Mouse (Mus musculus) regulatory T cell (primary cell): ENCODE results near the gene Zcchc14.
"Not testable (repeated sequence)": the region's sequence is repeated elsewhere in the genome, so short reads cannot be mapped to it uniquely, and the experiment has no call there.

Source experiments
- in situ Hi-C: fragments of 300-600 bp; cut with MboI, MseI; formaldehyde crosslinking; loops from one replicate; pipeline ENCODE4 v1.15.1; 2025; ENCODE audit warnings: high pct_unique_total_duplicates

Zcchc14 gene

GRCm38 (mm10) chr8:121623043-121623442, 29.7 kb downstream of the Zcchc14 start:
- in situ Hi-C loops: no loop called here

- in situ Hi-C loops: no loop called here
Measured at GRCm38 (mm10) chr8:121621879-121622278, 30.8 kb downstream of the Zcchc14 start.

GRCm38 (mm10) chr8:121620801-121621516, 31.7 kb downstream of the Zcchc14 start:
- in situ Hi-C loops: no loop called here

- in situ Hi-C loops: no loop called here
Measured at GRCm38 (mm10) chr8:121619401-121619995, 33.2 kb downstream of the Zcchc14 start.

GRCm38 (mm10) chr8:121613419-121613818, 39.3 kb downstream of the Zcchc14 start:
- in situ Hi-C loops: no loop called here

- in situ Hi-C loops: no loop called here
Measured at GRCm38 (mm10) chr8:121609916-121610315, 42.8 kb downstream of the Zcchc14 start.

DNA sequence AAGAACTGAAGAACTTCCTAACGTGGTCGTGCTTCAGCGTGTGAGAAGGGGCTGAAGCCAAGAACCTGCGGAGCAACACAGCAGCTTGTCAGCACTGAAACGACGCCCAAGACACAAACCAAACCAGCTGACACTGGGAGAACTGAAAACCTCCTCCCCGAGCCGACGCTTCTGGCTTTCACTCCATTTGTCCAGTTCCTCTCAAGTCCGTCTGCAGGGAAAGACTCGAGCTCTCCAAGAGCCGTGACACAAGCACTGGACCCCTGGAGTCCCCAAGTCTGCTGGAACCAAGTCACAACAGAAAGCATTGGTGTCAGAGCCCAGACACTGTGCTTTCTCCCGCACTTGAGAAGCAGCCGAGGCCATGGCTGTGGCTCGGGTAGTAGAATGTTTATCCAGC, 43.5 kb downstream of the Zcchc14 start:
- in situ Hi-C loops: no loop called here

DNA sequence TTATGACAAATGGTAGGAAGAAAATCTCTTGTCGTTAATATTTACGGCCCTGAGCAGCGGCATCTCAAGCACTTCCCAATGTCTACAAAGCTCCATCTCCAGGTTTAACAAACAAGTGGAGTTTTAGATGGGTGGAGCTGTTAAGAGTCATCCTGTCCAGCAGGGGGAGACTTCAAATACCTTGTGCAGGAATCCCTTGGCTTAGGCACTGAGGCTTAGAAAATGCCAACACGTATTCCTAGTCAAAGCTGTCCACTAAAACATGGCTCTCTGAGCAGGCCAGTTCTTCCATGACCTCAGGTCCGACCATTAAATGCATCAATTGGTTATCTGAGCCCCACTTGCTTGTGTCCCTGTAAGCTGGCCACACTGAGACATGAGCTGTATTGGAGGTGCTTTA, 45.0 kb downstream of the Zcchc14 start:
- in situ Hi-C loops: no loop called here

DNA sequence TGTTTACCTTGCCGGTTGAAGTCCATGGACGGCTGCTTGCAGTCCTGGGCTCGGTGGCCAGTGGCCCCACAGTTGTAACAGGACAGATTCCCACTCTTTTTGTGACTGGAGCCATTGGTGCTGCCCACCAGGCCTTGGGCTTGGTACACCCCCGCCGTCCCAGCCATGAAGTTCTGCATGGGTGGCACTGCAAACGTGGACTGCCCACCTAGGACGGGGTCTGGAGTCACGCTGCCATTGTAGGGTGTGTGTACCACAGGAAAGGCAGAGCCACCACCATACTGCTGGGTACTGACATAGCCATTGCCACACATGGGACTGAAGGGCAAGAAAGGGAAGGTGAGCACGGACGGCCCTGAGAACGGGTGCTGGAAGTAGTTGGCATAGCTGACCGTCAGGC, 48.9 kb downstream of the Zcchc14 start:
- in situ Hi-C loops: no loop called here

DNA sequence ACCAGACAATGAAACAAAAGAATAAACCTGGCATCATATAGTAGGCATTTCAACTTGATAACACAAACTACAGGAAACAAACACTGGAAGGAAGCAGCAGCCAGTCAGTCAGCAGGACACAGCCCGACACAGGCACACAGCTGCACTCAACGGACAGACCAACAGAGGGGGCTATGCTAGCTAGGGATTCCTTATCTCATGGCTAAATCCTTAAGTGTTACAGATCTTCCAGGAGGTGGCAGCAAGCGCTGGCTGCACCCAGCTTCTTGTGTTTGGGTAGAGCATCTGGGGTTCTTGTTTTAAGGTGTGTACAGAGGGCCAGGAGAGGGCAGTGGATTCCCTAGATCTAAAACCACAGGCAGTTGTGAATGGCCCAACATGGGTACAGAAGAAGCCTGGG, 49.8 kb downstream of the Zcchc14 start:
- in situ Hi-C loops: no loop called here

DNA sequence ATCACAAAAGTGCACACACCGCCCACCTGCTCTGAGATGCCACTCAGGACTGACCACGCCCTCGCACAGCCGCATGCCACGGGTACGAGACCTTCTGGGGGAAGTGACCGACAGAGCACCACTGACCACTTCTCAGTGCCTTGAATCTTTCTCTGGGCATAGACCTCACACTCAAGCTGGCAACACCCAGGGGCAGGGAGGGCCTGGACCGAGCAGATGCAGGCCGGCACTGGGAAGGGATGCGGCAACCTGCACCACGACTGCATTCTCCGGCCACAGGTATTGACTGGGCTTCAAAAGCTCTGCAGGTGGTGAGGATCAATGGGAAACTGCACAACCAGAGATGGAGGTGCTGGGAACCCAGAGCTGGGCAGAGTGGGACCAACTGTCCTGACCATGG, 50.3 kb downstream of the Zcchc14 start:
- in situ Hi-C loops: no loop called here

- in situ Hi-C loops: no loop called here
Measured at GRCm38 (mm10) chr8:121599842-121600241, 52.9 kb downstream of the Zcchc14 start.

DNA sequence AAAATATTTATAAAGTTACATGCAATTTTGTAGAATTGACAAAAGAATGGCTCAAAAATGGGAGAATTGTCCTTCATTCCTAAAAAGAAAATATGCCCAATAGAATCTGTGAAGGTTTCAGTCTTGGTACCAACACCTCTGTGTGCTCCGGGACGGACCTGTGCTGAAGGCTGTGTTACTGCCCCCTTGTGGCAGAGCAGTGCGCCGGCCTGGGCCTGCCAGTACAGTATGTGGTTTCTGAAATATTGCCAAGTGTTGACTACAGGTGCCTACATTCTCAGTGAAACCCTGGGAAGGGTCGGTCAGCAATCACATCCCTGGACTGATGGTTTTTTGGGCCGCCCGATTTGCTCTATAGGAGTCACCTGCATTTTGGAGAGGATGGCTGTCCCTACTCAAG, 53.8 kb downstream of the Zcchc14 start:
- in situ Hi-C loops: no loop called here

DNA sequence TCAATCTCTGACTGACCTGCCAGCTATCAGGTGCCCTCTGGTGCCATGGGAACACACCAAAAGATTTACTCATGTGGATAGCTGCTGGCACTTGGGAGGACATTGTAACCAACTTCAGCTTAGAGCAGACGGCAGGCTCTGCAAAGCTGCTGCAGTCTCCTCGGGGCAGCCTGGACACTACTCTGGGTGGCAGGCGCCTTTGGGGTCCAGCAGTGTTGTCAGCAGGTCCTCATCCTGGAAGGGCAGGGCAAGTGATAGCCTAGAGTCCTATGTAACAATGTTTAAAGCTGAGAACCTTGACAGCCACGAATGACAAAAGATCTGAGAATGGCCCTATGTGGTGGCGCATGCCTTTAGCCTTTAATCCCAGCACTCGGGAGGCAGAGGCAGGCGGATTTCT, 54.5 kb downstream of the Zcchc14 start:
- in situ Hi-C loops: no loop called here

- in situ Hi-C loops: not testable (repeated sequence)
Measured at GRCm38 (mm10) chr8:121597492-121597891, 55.2 kb downstream of the Zcchc14 start.

GRCm38 (mm10) chr8:121593983-121594382, 58.7 kb downstream of the Zcchc14 start:
- in situ Hi-C loops: loop anchor here (5.0 kb wide), 1 partner anchor 47 kb away; no protein-coding TSS in a partner anchor

- in situ Hi-C loops: loop anchor here (5.0 kb wide), 1 partner anchor 46 kb away; no protein-coding TSS in a partner anchor
Measured at GRCm38 (mm10) chr8:121593293-121593692, 59.4 kb downstream of the Zcchc14 start.

GRCm38 (mm10) chr8:121591178-121592066, 61.3 kb downstream of the Zcchc14 start:
- in situ Hi-C loops: loop anchor here (5.0 kb wide), 1 partner anchor 44 kb away; no protein-coding TSS in a partner anchor

GRCm38 (mm10) chr8:121590203-121591177, 62.2 kb downstream of the Zcchc14 start, which contains the start of gene Map1lc3b:
Gene Map1lc3b (plus strand): TSS chr8:121590361.
- in situ Hi-C loops: loop anchor here (5.0 kb wide), 1 partner anchor 43 kb away; no protein-coding TSS in a partner anchor

DNA sequence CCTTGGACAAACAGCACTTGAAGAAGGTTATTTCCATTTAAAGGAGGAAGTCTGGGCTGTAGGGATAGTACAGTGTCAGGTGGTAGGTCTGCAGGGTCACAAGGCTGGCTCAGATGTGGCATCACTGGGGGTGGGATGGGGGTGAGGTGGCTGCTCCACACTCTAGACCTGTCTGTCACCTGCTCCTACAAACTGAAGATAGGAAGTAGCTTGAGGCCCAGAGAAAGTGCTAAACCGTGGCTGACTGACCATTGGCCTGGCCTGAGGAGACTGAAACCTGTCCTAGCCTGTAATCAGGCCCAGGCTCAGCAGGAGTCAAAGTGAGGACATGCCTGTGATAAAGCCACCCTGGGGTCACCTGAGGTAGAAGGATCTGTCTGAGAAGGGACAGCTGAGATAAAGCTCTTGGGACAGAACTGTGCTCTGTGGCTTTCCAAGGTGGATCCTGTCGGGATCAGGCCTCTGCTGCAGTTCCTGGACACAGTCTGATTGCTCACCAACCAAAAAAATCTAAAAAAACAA, 63.4 kb downstream of the Zcchc14 start:
- in situ Hi-C loops: loop anchor here (10.0 kb wide), 1 partner anchor 1754 kb away; no protein-coding TSS in a partner anchor
